Mouse (Mus musculus) spleen, adult 2 months (tissue): ENCODE data around the gene P2ry6. TPM values are rescaled to one million over a fixed set of nuclear protein-coding genes. Genes with fewer than 3 reads are reported as not detected.

Source experiments
- DNase-seq, 2 experiments: peaks; one replicate each; pipeline versions ENCODE4 v3.0.0 to v3.0.0-alpha.2; 2012 to 2021; ENCODE audit warnings: low spot score in 2 of 2, low read depth in 1 of 2
- H3K27ac ChIP-seq: fragments of 200-500 bp; 2 replicates; pipeline ENCODE4 v1.5.1; 2012; ENCODE audit warnings: low read length, inconsistent platforms; ENCODE audit not compliant: insufficient read depth
- H3K27me3 ChIP-seq: fragments of 200-500 bp; 2 replicates; pipeline ENCODE4 v1.6.1; 2012; ENCODE audit warnings: mild to moderate bottlenecking, moderate library complexity, low read length, inconsistent platforms; ENCODE audit not compliant: control insufficient read depth, insufficient read depth
- H3K36me3 ChIP-seq: fragments of 200-500 bp; 2 replicates; pipeline ENCODE4 v1.6.1; 2012; ENCODE audit warnings: mild to moderate bottlenecking, low read length, inconsistent platforms; ENCODE audit not compliant: control insufficient read depth, insufficient read depth
- H3K4me1 ChIP-seq: fragments of 200-500 bp; 2 replicates; pipeline ENCODE4 v1.6.1; 2011; ENCODE audit warnings: inconsistent platforms; ENCODE audit not compliant: control insufficient read depth, insufficient read depth, insufficient read length
- H3K4me3 ChIP-seq: fragments of 200-500 bp; 2 replicates; pipeline ENCODE4 v1.5.1; 2011; ENCODE audit warnings: mild to moderate bottlenecking, inconsistent platforms; ENCODE audit not compliant: insufficient read depth, insufficient read length; ENCODE audit errors: extremely low read depth
- CTCF ChIP-seq: fragments of 200-500 bp; IDR thresholded peaks from 2 replicates; pipeline ENCODE4 v1.5.1; 2011; ENCODE audit warnings: mild to moderate bottlenecking, inconsistent platforms; ENCODE audit not compliant: insufficient read depth, insufficient read length, insufficient replicate concordance; ENCODE audit errors: extremely low read depth
- POLR2A ChIP-seq: fragments of 200-500 bp; IDR thresholded peaks from 2 replicates; pipeline ENCODE4 v1.6.1; 2011; ENCODE audit warnings: low read depth, low read length, inconsistent platforms
- WGBS: fragments of 180-500 bp; shearing (Covaris S2); methylation state at CpG from one replicate; pipeline ENCODE4 v1.1.7; 2018; 5-methylcytosine and 5-hydroxymethylcytosine counted together
- polyA plus RNA-seq: library from polyadenylated mRNA; depleted of rRNA; stranded (reverse); fragments of >200 nt; gene quantifications from 2 replicates; pipeline ENCODE4 v1.2.3, GENCODE M21; 2012

P2ry6 gene
- polyA plus RNA-seq, 1 experiment = 36.0 TPM

DNA sequence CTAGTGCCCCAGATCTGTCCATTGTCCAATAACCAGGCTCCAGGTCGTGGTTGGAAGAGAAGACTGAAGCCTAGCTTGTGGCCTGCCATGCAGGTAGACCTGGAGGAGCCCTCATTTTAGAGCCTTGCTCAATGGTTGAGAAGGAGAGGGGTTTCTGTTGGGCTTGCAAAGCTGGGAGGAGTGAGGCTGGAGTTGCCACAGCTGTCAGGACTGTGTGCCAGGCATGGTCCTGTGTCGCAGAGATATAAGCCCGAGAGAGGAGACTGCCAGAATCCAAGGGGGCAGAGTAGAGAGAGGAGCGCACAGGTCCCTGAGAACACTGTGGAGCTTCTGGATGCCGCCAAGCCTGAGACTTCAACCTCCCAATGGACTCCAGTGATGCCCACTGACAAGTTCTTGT lies 29.7 kb downstream of the P2ry6 start:
- peaks cover 8% of the 10 kb centered on the region; the same call in 1 of the 2 replicates for H3K4me1 ChIP-seq
- peak overlapping the region; percentile 32; the same call in 1 of the 2 replicates for H3K27ac ChIP-seq
- DNase-seq = no peak
- H3K27me3 ChIP-seq = no peaks in the 10 kb centered on the region
- WGBS = 74% methylated on average over 5 of the region's 5 CpGs
- TF ChIP-seq CTCF (no peak), POLR2A (no peak)
- H3K4me3 ChIP-seq = no peak overlapping the region
- no peaks in the 10 kb centered on the region for H3K36me3 ChIP-seq

DNA sequence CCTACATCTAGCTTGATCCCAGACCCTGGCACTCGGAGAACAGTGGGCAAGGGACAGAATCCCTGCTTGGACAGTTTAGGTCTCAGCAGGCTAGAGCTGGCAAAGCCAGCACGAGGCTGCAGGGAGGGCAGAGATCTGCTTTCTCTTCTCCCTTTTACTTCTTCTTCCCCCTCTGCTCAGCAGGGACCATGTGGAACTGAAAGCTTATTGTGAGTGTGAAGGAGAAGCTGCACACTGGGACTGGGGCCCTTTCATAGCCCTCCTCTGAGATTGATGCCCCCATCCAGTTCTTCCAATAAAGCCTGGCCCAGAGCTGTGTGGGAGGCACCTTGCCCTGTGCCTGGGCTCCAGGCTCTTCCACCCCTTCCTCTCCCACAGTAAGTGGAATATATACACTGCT lies 30.1 kb downstream of the P2ry6 start:
- Histone ChIP-seq H3K27ac (peak overlapping the region; percentile 69), H3K4me3 (no peak overlapping the region), H3K36me3 (no peaks in the 10 kb centered on the region), H3K27me3 (no peaks in the 10 kb centered on the region), H3K4me1 (peaks cover 6% of the 10 kb centered on the region; the same call in 1 of the 2 replicates)
- DNase-seq = no peak
- 36% methylated on average over 2 of the region's 2 CpGs for WGBS
- TF ChIP-seq CTCF (no peak), POLR2A (no peak)

DNA sequence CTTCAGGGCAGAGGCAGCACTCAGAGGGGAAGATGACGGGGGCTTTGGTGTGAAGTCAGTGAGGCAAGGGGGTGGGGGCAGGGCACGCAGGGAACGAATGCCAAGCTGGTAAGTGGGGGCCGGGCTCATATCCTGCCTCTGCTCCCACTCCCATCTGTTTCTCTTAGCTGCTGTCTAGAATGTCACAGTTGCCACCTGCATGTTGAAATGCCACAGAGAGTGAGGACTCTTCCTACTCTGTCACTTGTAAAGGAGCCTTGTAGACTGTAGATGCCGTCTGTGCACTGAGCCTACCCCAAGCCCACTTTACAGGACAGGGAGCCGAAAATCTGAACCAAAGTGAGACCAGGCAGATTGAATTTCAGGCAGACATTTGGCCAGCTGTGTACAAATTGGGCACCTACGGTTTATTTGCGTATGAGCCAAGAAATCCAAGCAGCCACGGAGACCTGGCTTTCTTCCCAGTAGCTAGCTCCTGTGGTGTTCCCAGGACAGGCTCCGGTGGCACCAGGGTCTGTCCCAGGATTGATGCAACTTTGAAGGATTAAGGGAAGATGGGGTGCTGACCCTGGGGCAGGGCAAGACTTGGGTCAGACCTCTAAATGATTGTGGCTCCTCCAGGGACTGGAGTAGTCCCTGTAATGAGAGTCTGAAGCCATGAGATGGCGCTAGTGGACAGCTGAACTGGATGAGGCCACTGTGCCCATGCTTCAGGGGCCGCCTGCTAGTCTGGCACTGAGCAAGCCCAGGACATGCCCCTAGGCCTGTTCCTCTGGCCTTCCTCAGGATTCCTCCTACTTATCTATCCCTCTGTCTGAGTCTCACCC lies 31.4 kb downstream of the P2ry6 start:
- WGBS = 64% methylated on average over 12 of the region's 12 CpGs

DNA sequence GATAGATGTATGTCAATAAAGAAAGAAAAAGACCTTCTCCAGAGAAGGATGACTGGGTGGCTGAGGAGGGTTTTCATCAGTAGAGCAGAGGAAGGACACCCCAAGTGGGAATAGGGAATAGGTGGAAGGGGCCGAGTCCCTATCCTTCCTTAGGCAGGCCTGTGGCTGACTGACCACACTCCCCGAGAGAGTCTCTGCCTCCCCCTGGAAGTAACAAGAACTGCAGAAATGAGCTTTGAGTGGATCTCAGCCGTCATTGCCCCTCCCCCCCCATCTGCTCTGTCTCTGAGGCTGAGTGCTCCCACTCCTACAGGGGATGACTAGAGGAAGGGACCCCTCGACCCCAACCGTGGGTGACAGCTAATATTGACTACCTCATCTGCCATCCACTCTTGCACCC lies 33.3 kb downstream of the P2ry6 start:
- Histone ChIP-seq H3K36me3 (no peaks in the 10 kb centered on the region), H3K27me3 (no peaks in the 10 kb centered on the region), H3K4me1 (peaks cover 6% of the 10 kb centered on the region; the same call in 1 of the 2 replicates), H3K27ac (no peak overlapping the region), H3K4me3 (no peak overlapping the region)
- no peak for TF ChIP-seq POLR2A
- TF ChIP-seq CTCF = no peak
- no peak for DNase-seq
- WGBS = 45% methylated on average over 5 of the region's 5 CpGs

More for the DNA sequence above, 31.4 kb downstream of the P2ry6 start:
- DNase-seq = peak in 1 of 2 experiments; percentile 24
- Histone ChIP-seq H3K4me1 (peaks cover 6% of the 10 kb centered on the region; the same call in 1 of the 2 replicates), H3K36me3 (no peaks in the 10 kb centered on the region), H3K4me3 (no peak overlapping the region), H3K27me3 (no peaks in the 10 kb centered on the region), H3K27ac (peak overlapping the region; percentile 69; the same call in 1 of the 2 replicates)
- peak; percentile 45; the same call in 1 of the 2 replicates for TF ChIP-seq CTCF
- TF ChIP-seq POLR2A = no peak

DNA sequence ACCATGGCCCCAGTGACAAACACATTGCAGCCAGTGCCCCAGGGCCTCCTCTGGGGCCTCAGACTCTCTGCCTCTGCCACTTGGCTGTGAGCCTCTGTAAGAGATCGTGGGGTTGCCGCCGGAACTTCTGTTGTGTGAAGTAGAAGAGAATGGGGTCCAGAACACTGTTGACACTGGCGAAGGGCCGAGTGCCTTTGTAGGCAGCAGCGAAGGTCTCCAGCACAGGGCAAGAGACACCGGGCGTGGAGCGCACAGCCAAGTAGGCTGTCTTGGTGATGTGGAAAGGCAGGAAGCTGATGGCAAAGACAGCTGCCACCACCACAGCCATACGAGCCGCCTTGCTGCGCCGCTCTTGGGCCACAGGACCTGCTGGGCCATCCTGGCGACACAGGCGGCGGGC lies 36.3 kb downstream of the P2ry6 start:
- no peaks in the 10 kb centered on the region for H3K4me1 ChIP-seq
- no peak for DNase-seq
- no peaks in the 10 kb centered on the region for H3K27me3 ChIP-seq
- H3K36me3 ChIP-seq = no peaks in the 10 kb centered on the region
- WGBS = 93% methylated on average over 16 of the region's 16 CpGs
- H3K27ac ChIP-seq = no peak overlapping the region
- TF ChIP-seq CTCF (no peak), POLR2A (no peak)
- no peak overlapping the region for H3K4me3 ChIP-seq

DNA sequence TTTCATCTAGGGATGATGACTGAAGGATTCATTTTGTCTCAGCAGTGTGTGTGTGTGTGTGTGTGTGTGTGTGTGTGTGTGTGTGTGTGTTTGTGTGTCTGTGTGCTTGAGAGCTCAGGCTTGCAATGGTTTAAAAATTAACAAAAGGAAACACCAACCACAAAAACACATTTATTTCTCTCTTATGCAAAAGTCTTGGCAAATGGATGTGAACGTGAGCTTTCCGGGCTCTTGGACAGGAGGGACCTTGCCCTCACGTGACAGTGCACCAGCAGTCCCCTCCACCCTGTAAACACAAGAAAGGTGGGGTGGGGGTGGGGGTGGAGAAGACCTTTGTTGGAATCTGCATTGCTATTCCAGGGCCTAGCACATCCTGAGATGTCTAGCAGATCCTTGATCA lies 37.0 kb downstream of the P2ry6 start:
- Histone ChIP-seq H3K27me3 (no peaks in the 10 kb centered on the region), H3K4me1 (no peaks in the 10 kb centered on the region), H3K27ac (no peak overlapping the region), H3K4me3 (no peak overlapping the region), H3K36me3 (no peaks in the 10 kb centered on the region)
- DNase-seq = no peak
- WGBS = 87% methylated on average over 3 of the region's 3 CpGs
- TF ChIP-seq CTCF = no peak

DNA sequence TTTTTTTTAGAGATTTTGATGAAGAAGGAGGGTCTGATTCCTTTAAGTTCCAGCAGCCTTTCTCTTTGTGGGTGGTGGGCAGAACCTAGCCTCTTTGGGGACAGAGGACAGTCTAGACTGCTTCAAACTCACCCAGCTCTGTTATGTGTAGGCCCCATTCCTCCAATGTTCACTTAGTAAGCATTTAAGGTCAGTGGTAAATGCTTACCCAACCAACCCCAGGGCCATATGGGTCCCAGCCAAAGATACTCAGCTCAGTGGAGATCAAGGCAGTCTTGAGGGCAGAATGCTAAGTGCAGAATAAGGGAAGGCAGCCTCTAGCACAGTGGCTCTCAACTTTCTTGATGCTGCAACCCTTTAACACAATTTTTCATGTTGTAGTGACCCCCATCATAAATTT lies 40.9 kb downstream of the P2ry6 start:
- no peak for DNase-seq
- Histone ChIP-seq H3K27ac (no peak overlapping the region), H3K36me3 (no peaks in the 10 kb centered on the region), H3K4me3 (no peak overlapping the region), H3K27me3 (peaks cover 16% of the 10 kb centered on the region), H3K4me1 (peaks cover 11% of the 10 kb centered on the region)
- TF ChIP-seq CTCF (no peak), POLR2A (no peak)
